Mouse (Mus musculus) kidney, embryonic 16.5 days (tissue): Measurements from ENCODE around the gene Cdc6. TPM values are rescaled to one million over a fixed set of nuclear protein-coding genes. Genes with fewer than 3 reads are reported as not detected.
A peak's percentile ranks its signal among the peaks of the same experiment; 100 is the strongest.

Experiments
- ATAC-seq: fragments of 200-750 bp; cut with Nextera tagmentation; 2 replicates; pipeline ENCODE4 v1.8.0; 2017; ENCODE audit warnings: moderate TSS enrichment; ENCODE audit not compliant: low FRiP score, low TSS enrichment
- H3K27ac ChIP-seq: fragments of 300-500 bp; sonication (generic); 2 replicates; pipeline ENCODE4 v1.5.1; 2014; ENCODE audit warnings: low read length
- H3K27me3 ChIP-seq: fragments of 300-500 bp; sonication (generic); 2 replicates; pipeline ENCODE4 v1.6.1; 2014; ENCODE audit warnings: low read length, control low read depth, mixed read lengths; ENCODE audit not compliant: insufficient read depth
- H3K36me3 ChIP-seq: fragments of 300-500 bp; sonication (generic); 2 replicates; pipeline ENCODE4 v1.6.1; 2014; ENCODE audit warnings: low read length, control low read depth, mixed read lengths; ENCODE audit not compliant: insufficient read depth
- H3K4me1 ChIP-seq: fragments of 300-500 bp; sonication (generic); 2 replicates; pipeline ENCODE4 v1.6.1; 2014; ENCODE audit warnings: low read length, control low read depth, mixed read lengths; ENCODE audit not compliant: insufficient read depth
- H3K4me2 ChIP-seq: fragments of 300-500 bp; sonication (generic); replicated peaks from 2 replicates; pipeline ENCODE4 v1.6.1; 2014; ENCODE audit warnings: low read depth, low read length
- H3K4me3 ChIP-seq: fragments of 300-500 bp; sonication (generic); 2 replicates; pipeline ENCODE4 v1.5.1; 2014; ENCODE audit warnings: mild to moderate bottlenecking, low read length
- H3K9ac ChIP-seq: fragments of 300-500 bp; sonication (generic); replicated peaks from 2 replicates; pipeline ENCODE4 v1.6.1; 2014; ENCODE audit warnings: low read length
- H3K9me3 ChIP-seq: fragments of 300-500 bp; sonication (generic); 2 replicates; pipeline ENCODE4 v1.6.1; 2016; ENCODE audit warnings: low read length, control low read depth
- WGBS: fragments of 180-500 bp; shearing (Covaris S2); extraction: QIAGEN DNeasy Blood & Tissue Kit; methylation state at CpG from one replicate; pipeline ENCODE4 v1.1.7; 2014; 5-methylcytosine and 5-hydroxymethylcytosine counted together
- polyA plus RNA-seq: library from polyadenylated mRNA; unstranded; fragments of >200 nt; fragmentation: Nextera tagmentation; extraction: Ambion mirVana; gene quantifications from 2 replicates; pipeline ENCODE4 v1.2.1, GENCODE M21; 2015

The Cdc6 gene
- polyA plus RNA-seq, 1 experiment from 2014 or later, result 36.2 TPM

- H3K9ac ChIP-seq, result no peak overlapping the region
- H3K9me3 ChIP-seq, result no peaks in the 10 kb centered on the region
- H3K4me1 ChIP-seq, result peaks cover 71% of the 10 kb centered on the region
- H3K4me3 ChIP-seq, result no peak overlapping the region
- H3K27me3 ChIP-seq, result no peaks in the 10 kb centered on the region
- H3K36me3 ChIP-seq, result peaks cover 14% of the 10 kb centered on the region; the same call in 1 of the 2 replicates
- WGBS, result 92% methylated on average over 7 of the region's 7 CpGs
- no peak overlapping the region for H3K4me2 ChIP-seq
- no peak for ATAC-seq
- H3K27ac ChIP-seq, result no peak overlapping the region; the same call in 1 of the 2 replicates
Measured at GRCm38 (mm10) chr11:98949958-98950460, 42.4 kb downstream of the Cdc6 start.

GRCm38 (mm10) chr11:98950484-98950883 lies 42.9 kb downstream of the Cdc6 start:
- H3K9ac ChIP-seq, result no peak overlapping the region
- WGBS, result 87% methylated on average over 9 of the region's 9 CpGs
- no peaks in the 10 kb centered on the region for H3K9me3 ChIP-seq
- peak overlapping the region; percentile 94 for H3K27ac ChIP-seq
- H3K27me3 ChIP-seq, result no peaks in the 10 kb centered on the region
- H3K4me2 ChIP-seq, result no peak overlapping the region
- peaks cover 71% of the 10 kb centered on the region for H3K4me1 ChIP-seq
- no peak for ATAC-seq
- H3K36me3 ChIP-seq, result peaks cover 14% of the 10 kb centered on the region; the same call in 1 of the 2 replicates
- H3K4me3 ChIP-seq, result no peak overlapping the region

- peaks cover 71% of the 10 kb centered on the region for H3K4me1 ChIP-seq
- peak overlapping the region; percentile 28; the same call in 1 of the 2 replicates for H3K4me2 ChIP-seq
- H3K4me3 ChIP-seq, result no peak overlapping the region
- H3K9ac ChIP-seq, result peak overlapping the region; percentile 60
- WGBS, result 30% methylated on average over 14 of the region's 16 CpGs
- peaks cover 14% of the 10 kb centered on the region; the same call in 1 of the 2 replicates for H3K36me3 ChIP-seq
- H3K27me3 ChIP-seq, result no peaks in the 10 kb centered on the region
- peak; percentile 74 for ATAC-seq
- no peaks in the 10 kb centered on the region for H3K9me3 ChIP-seq
- peak overlapping the region; percentile 94 for H3K27ac ChIP-seq
Measured at GRCm38 (mm10) chr11:98951026-98951906, 43.7 kb downstream of the Cdc6 start.

DNA sequence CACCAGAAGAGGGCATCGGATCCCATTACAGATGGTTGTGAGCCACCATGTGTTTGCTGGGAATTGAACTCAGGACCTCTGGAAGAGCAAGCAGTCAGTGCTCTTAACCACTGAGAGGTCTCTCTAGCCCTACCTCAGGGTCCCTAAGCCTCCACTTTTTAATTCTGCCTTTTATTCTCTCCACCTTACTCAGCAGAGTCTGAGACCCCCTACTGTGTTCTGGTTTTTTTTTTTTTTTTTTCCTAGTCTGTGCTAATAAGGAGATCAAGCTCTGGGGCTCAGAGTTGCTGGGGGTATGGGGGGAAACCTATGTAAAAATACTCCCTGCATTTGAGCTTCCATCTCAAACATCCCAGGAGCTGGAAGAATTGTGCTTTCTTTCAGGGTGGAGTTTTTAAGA lies 44.5 kb downstream of the Cdc6 start:
- Histone ChIP-seq H3K4me3 (no peak overlapping the region), H3K4me1 (peaks cover 69% of the 10 kb centered on the region), H3K9me3 (no peaks in the 10 kb centered on the region), H3K9ac (no peak overlapping the region; the same call in 1 of the 2 replicates), H3K27me3 (no peaks in the 10 kb centered on the region), H3K4me2 (no peak overlapping the region), H3K27ac (no peak overlapping the region), H3K36me3 (peaks cover 14% of the 10 kb centered on the region; the same call in 1 of the 2 replicates)
- WGBS, result 71% methylated on average over 1 of the region's 1 CpGs
- no peak for ATAC-seq

GRCm38 (mm10) chr11:98952736-98953135 lies 45.1 kb downstream of the Cdc6 start:
- peaks cover 63% of the 10 kb centered on the region for H3K4me1 ChIP-seq
- no peak overlapping the region for H3K27ac ChIP-seq
- ATAC-seq, result no peak
- H3K27me3 ChIP-seq, result no peaks in the 10 kb centered on the region
- no peak overlapping the region for H3K4me2 ChIP-seq
- no peak overlapping the region for H3K4me3 ChIP-seq
- H3K9ac ChIP-seq, result 0 out of 2 replicates have a peak overlapping the region, but pooled peaks have one; percentile 18
- peaks cover 14% of the 10 kb centered on the region; the same call in 1 of the 2 replicates for H3K36me3 ChIP-seq
- H3K9me3 ChIP-seq, result no peaks in the 10 kb centered on the region
- WGBS, result 73% methylated on average over 2 of the region's 2 CpGs

- no peaks in the 10 kb centered on the region for H3K27me3 ChIP-seq
- no peak overlapping the region for H3K4me3 ChIP-seq
- ATAC-seq, result no peak
- peaks cover 14% of the 10 kb centered on the region; the same call in 1 of the 2 replicates for H3K36me3 ChIP-seq
- WGBS, result 26% methylated on average over 2 of the region's 2 CpGs
- no peak overlapping the region for H3K4me2 ChIP-seq
- no peak overlapping the region for H3K27ac ChIP-seq
- H3K4me1 ChIP-seq, result peaks cover 62% of the 10 kb centered on the region
- H3K9ac ChIP-seq, result no peak overlapping the region
- H3K9me3 ChIP-seq, result no peaks in the 10 kb centered on the region
Measured at GRCm38 (mm10) chr11:98953361-98953760, 45.8 kb downstream of the Cdc6 start.

- Histone ChIP-seq H3K27me3 (no peaks in the 10 kb centered on the region), H3K36me3 (peaks cover 14% of the 10 kb centered on the region; the same call in 1 of the 2 replicates), H3K9ac (no peak overlapping the region), H3K4me1 (peaks cover 64% of the 10 kb centered on the region), H3K9me3 (no peaks in the 10 kb centered on the region), H3K4me3 (no peak overlapping the region), H3K4me2 (peak overlapping the region; percentile 39; the same call in 1 of the 2 replicates), H3K27ac (peak overlapping the region; percentile 87)
- 26% methylated on average over 13 of the region's 13 CpGs for WGBS
- ATAC-seq, result no peak
Measured at GRCm38 (mm10) chr11:98953835-98954320, 46.3 kb downstream of the Cdc6 start.

GRCm38 (mm10) chr11:98954373-98954772 lies 46.8 kb downstream of the Cdc6 start:
- ATAC-seq, result peak; percentile 73
- 4% methylated on average over 10 of the region's 10 CpGs for WGBS

DNA sequence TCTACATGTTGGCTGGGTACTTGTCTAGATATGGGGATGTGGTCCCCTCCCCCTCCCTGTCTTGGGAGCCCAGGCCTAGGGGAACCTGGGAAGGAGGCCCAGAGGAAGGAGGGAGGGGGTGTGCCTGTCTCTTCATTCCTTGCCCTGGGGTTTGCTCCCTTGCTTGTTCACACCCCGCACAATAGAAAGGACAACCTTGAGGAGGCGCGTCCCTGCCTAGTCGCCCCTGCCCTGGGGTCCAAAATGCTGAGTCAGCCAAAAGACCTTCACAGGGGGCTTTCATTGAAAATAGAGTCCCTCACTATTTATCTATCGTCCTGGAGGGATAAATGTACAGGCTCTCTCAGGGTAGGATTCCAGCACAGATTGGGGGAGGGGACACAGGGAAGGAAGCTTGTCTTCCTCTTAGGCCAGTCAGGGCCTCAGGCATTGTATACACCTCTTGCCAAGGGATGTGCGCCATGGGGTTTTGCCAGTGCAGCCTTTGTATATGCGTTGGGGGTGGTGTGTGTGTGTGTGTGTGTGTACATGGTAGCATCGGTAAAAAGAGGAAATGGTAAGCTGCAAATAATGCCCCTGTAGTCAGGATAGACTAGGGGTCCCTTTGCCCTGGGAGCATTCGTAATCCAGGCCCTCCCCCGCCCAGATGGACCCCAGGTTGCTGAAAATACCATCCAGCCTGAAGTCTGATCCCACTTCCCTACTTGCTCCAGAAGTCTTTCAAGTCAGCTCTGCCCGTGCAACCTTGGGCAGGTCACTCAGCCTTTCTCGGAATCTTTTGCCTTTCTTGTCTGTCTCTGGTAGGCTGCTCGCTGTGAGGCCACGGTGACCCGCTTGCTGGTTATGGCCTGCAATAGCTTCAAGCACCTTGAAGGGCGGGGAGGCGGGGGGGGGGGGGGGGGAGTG lies 47.5 kb downstream of the Cdc6 start:
- Histone ChIP-seq H3K9me3 (no peaks in the 10 kb centered on the region), H3K4me2 (peak overlapping the region; percentile 39), H3K27me3 (no peaks in the 10 kb centered on the region), H3K4me3 (peak overlapping the region; percentile 6; the same call in 1 of the 2 replicates), H3K9ac (peak overlapping the region; percentile 43), H3K36me3 (peaks cover 14% of the 10 kb centered on the region; the same call in 1 of the 2 replicates), H3K27ac (peak overlapping the region; percentile 87), H3K4me1 (peaks cover 67% of the 10 kb centered on the region)
- 23% methylated on average over 15 of the region's 17 CpGs for WGBS
- ATAC-seq, result peak; percentile 28; the same call in 1 of the 2 replicates

More at GRCm38 (mm10) chr11:98954373-98954772, 46.8 kb downstream of the Cdc6 start:
- Histone ChIP-seq H3K27ac (peak overlapping the region; percentile 87), H3K27me3 (no peaks in the 10 kb centered on the region), H3K4me3 (peak overlapping the region; percentile 6; the same call in 1 of the 2 replicates), H3K4me2 (peak overlapping the region; percentile 39), H3K9me3 (no peaks in the 10 kb centered on the region), H3K4me1 (peaks cover 67% of the 10 kb centered on the region), H3K9ac (peak overlapping the region; percentile 43), H3K36me3 (peaks cover 14% of the 10 kb centered on the region; the same call in 1 of the 2 replicates)
